Mouse (Mus musculus) left cerebral cortex, postnatal 4 days (tissue): ENCODE measurements around the gene Chn2. TPM values are rescaled to one million over a fixed set of nuclear protein-coding genes. Genes with fewer than 3 reads are reported as not detected.

Experiments
- DNase-seq: peaks from one replicate; pipeline ENCODE4 v3.0.0-alpha.2; 2022
- intact Hi-C: fragments of 180-260 bp; cut with DNase I; formaldehyde crosslinking; loops from one replicate; pipeline ENCODE4 v1.15.1; 2025
- total RNA-seq, 2 experiments: library from RNA; stranded (reverse); gene quantifications; 2 replicates each; pipeline ENCODE4 v1.2.3; 2021

Chn2 gene
- total RNA-seq, result 10 to 100 TPM; 55.6 to 57.5 TPM

DNA sequence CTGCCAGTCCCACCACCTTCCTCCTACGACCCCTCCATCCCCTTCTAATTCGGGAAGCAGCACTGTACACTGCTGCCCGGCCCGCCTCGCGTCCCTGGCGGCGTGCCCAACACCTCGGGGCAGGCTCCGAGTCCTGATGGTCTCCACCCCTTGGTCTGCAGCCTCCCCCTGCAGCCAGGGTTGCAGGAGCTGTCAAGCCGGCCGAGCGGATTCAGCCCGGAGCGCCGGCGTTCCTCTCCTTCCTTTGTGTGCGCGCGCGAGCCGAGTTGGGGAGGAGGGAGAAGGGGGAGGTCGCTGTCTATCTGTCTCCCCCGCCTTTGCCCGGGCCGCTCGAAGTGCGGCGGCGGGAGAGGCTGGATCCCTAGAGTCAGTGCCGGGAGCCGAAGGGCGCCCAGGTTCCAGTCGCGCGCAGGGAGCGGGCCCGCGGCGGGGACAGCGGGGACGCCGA is at the start of gene Chn2:
Chn2 (plus strand) TSS at position 198 of the 448 bp plus-strand sequence.
- DNase-seq, result peak; percentile 79
- intact Hi-C loops, result loop anchor here (10.0 kb wide), 1 partner anchor 225 kb away; no protein-coding TSS in a partner anchor

- intact Hi-C loops, result no loop called here
- DNase-seq, result no peak
Observed at GRCm38 (mm10) chr6:53992386-53992785, 47.0 kb upstream of the Chn2 start.

- no peak for DNase-seq
- intact Hi-C loops, result no loop called here
Observed at GRCm38 (mm10) chr6:53995519-53995918, 43.8 kb upstream of the Chn2 start.

DNA sequence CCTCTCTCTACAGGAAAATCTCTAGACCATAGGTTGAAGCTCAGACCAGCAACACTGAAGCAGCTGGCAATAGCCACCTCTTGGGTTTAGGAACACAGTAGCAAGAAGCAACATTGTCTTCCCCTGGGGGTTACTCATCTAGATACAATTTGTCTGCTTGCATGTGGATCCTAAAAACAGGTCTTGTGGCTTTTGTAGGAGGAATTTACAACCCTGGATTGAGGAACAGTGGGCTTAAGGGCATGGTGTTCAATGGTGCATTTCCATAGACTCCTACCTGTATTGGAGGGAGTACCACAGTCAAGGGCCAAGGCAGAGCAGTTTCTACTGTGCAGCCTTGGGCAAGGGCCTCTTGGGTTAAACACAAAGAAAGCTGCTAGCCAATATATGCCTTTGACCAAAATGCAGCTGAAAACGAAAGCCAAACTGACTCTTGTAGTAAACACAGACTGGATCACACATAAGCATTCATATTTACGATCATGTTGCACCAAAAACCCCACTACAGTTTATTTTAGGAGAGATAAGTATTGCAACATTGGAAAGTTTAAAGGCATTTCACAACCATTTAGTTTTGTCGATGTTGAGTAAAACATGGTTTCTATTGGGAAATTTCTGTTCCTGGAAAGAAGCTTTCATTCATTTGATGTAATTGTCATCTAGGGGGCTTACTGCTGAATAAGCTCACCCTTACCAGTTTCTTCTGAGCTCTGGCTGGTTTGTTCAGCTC is 43.0 kb upstream of the Chn2 start:
- DNase-seq, result no peak
- intact Hi-C loops, result no loop called here

GRCm38 (mm10) chr6:54005302-54005701 is 34.1 kb upstream of the Chn2 start:
- no peak for DNase-seq
- intact Hi-C loops, result no loop called here

GRCm38 (mm10) chr6:54008448-54009120 is 30.8 kb upstream of the Chn2 start:
- no peak for DNase-seq
- intact Hi-C loops, result no loop called here

GRCm38 (mm10) chr6:54009293-54009692 is 30.1 kb upstream of the Chn2 start:
- no peak for DNase-seq
- intact Hi-C loops, result no loop called here

DNA sequence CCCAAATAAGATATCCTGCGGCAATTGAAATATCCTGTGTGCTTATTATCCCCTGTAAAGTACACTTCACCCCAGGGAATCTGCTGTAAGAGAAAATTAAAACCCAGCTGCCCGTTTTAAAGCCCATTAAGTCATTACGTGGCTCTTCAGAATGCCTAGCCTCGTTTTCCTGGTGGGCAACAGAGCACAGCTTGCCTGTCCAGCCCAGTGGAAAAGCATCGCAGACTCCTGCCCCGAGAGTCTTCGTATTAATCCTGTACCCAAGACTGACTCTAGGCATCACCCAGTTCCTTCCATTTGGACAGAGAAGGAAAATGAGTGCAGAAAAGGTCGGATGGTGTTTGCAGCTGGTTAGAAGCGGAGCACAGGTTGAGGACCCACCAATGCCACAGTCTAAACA is 29.0 kb upstream of the Chn2 start:
- DNase-seq, result no peak
- intact Hi-C loops, result no loop called here

- intact Hi-C loops, result no loop called here
- DNase-seq, result no peak
Observed at GRCm38 (mm10) chr6:54012163-54012562, 27.2 kb upstream of the Chn2 start.

- DNase-seq, result no peak
- intact Hi-C loops, result no loop called here
Observed at GRCm38 (mm10) chr6:54018038-54018437, 21.3 kb upstream of the Chn2 start.

- intact Hi-C loops, result no loop called here
- DNase-seq, result no peak
Observed at GRCm38 (mm10) chr6:54018861-54019260, 20.5 kb upstream of the Chn2 start.

DNA sequence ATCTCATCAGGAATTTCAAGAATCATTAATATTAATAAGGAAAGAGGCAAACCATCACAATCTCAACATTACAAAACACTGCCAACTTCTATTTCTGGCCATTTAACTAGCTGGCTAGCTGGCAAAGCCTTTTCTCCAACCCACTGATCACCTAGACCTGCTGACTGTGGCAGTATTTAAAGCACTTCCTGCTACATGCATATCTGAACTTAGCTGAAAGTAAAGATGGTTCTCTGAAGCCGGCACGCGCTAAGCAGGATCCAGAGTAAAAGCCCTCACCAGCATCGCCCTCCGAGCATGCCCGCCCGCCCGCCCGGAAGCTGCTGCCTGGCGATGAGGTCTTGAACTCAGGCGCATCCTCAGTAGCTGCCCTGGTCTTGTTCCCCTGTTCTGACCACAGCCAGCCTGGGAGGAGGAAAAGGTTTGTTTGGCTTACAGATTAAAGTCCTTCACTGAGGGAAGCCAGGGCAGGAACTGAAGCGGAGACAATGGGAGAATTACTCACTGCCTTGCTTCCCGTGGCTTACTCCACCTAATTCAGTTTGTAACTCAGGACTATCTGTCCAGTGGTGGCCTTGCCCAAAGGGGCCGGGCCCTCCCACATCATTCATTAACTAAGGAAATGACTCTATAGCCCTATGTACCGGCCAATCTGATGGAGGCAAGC is 18.1 kb upstream of the Chn2 start:
- no peak for DNase-seq
- intact Hi-C loops, result no loop called here

- intact Hi-C loops, result no loop called here
- DNase-seq, result no peak
Observed at GRCm38 (mm10) chr6:54023846-54024245, 15.5 kb upstream of the Chn2 start.

DNA sequence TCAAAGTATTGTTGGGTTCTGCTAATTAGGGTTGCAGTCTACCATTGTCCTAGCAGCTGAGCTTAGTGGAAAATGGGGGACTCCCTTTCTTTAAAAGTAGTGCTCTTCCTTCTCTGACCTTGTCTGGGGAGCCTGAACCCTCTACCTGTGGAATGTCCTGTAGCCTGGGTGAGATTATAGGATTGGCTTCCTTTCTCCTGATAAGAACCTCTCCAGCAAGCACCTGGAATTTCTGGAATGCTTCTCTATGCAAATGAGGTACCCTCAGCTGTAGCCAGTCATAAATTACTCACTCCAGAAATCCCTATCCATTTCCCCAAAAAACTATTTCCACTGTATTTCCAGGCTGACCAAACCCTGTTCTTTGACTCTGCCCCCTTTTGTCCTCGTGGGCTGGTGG is 10.6 kb upstream of the Chn2 start:
- DNase-seq, result no peak
- intact Hi-C loops, result no loop called here

DNA sequence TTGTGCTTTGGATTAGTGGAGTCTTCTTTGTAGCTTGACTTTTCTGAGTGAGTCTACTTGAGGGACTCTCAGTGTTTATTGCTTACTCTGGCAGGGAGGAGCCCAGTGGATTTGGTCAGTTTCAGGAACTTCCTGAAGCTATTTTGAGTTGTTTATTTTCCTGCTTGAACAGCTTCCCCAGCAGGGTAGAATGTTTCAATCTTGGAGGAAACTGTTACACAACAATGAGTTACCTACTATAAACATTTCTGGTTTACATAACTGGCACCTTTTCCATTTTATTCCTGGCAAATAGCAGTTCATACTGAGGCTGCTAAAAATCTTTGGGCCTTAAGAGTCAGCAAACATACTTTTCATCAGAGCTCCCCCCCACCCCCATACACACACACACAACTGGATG is 9.0 kb upstream of the Chn2 start:
- intact Hi-C loops, result loop anchor here (5.0 to 10.0 kb wide), 2 partner anchors 197 to 216 kb away; no protein-coding TSS in a partner anchor

DNA sequence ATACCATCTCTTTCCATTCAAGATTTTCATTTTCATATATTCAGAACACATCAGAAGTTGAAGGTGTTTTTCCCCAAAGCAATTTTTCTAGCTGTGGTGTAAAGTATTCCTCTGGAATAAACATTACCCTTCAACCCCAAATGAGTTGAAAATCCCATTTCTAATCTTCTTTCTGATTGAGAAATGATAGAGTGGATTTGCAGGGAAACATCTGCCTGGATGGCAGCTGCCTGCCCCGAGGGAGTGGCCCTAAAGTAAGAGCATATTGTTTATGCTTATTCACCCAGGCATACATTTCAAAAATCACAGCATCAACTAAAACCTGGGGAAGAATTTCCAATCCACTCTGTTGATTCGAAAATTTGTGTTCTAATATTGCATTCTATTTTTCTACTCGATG is 8.6 kb upstream of the Chn2 start:
- DNase-seq, result no peak
- intact Hi-C loops, result loop anchor here (5.0 to 10.0 kb wide), 2 partner anchors 197 to 216 kb away; no protein-coding TSS in a partner anchor

More for the DNA sequence above, 9.0 kb upstream of the Chn2 start:
- DNase-seq, result no peak

GRCm38 (mm10) chr6:54034471-54034870 is 4.9 kb upstream of the Chn2 start:
- peak; percentile 68 for DNase-seq
- intact Hi-C loops, result loop anchor here (5.0 to 10.0 kb wide), 2 partner anchors 193 to 220 kb away; no protein-coding TSS in a partner anchor

GRCm38 (mm10) chr6:54035548-54035947 is 3.8 kb upstream of the Chn2 start:
- no peak for DNase-seq
- intact Hi-C loops, result loop anchor here (10.0 kb wide), 1 partner anchor 221 kb away; no protein-coding TSS in a partner anchor

GRCm38 (mm10) chr6:54038866-54039265 is 488 bp upstream of the Chn2 start:
- DNase-seq, result no peak
- intact Hi-C loops, result loop anchor here (10.0 kb wide), 1 partner anchor 224 kb away; no protein-coding TSS in a partner anchor

- intact Hi-C loops, result loop anchor here (10.0 kb wide), 1 partner anchor 225 kb away; no protein-coding TSS in a partner anchor
- DNase-seq, result peak; percentile 66
Observed at GRCm38 (mm10) chr6:54039805-54040447, 572 bp downstream of the Chn2 start.

DNA sequence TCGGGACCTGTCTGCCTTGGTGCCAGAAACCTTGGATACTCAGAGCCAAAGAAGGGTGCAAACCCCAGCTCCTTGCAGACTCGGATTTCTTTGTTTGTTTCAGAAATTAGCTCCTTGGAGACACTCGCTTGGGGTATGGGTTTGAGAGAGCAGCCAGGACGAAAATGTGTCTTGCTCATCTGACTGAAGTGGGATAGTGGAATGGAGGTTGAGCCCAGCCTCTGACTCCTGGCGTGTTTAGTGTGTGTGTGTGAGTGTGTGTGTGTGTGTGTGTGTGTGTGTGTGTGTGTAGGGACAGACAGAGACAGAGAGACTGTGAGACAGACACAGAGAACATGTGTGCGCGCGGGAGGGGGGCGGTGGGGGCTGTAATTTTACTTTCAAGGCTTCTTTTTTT is 1.1 kb downstream of the Chn2 start:
- no peak for DNase-seq
- intact Hi-C loops, result no loop called here
